Mouse (Mus musculus) embryonic fibroblast, embryonic 13.5 days (primary cell): Measurements from ENCODE around the gene Dscam.

Experiments used
- CTCF ChIP-seq: IDR thresholded peaks from 2 replicates; pipeline ENCODE4 v1.5.1; 2011; ENCODE audit warnings: mild to moderate bottlenecking, control low read depth, low read length, moderate library complexity, borderline replicate concordance; ENCODE audit not compliant: insufficient read depth
- POLR2A ChIP-seq: IDR thresholded peaks from 2 replicates; pipeline ENCODE4 v1.6.1; 2011; ENCODE audit warnings: low read depth, mild to moderate bottlenecking, control low read depth, low read length, moderate library complexity

- no peak for TF ChIP-seq CTCF
- TF ChIP-seq POLR2A = no peak
These were observed 515.0 kb downstream of the Dscam start for GRCm38 (mm10) chr16:96655548-96655947.
